Mouse (Mus musculus): ENCODE data around the gene Tent4b. TPM values are rescaled to one million over a fixed set of nuclear protein-coding genes. Genes with fewer than 3 reads are reported as not detected.
A peak's percentile ranks its signal among the peaks of the same experiment; 100 is the strongest.

The Tent4b gene
- total and polyA plus RNA-seq, 2 experiments from 2014 or later: 3.8 to 12.4 TPM

- no peak overlapping the region for H3K27ac ChIP-seq (ENCODE audit: low read depth)
- H3K4me1 ChIP-seq (ENCODE audit: control insufficient read depth, insufficient read depth): peaks cover 11% of the 10 kb centered on the region
- no peak for DNase-seq (ENCODE audit: low spot score)
- H3K4me3 ChIP-seq (ENCODE audit: low read depth, low read length): no peak overlapping the region; the same call in 1 of the 2 replicates
- TF ChIP-seq CTCF (IDR thresholded peaks at IDR 0.05; ENCODE audit: low read depth) (no peak), EP300 (IDR thresholded peaks at IDR 0.05; ENCODE audit: low read depth) (no peak)
- no peaks in the 10 kb centered on the region for H3K36me3 ChIP-seq (replicated peaks; ENCODE audit: control insufficient read depth, insufficient read depth, low read length)
- H3K9me3 ChIP-seq (replicated peaks; ENCODE audit: control insufficient read depth, low read length): no peaks in the 10 kb centered on the region
- peaks cover 10% of the 10 kb centered on the region; the same call in 1 of the 2 replicates for H3K27me3 ChIP-seq (ENCODE audit: control insufficient read depth, insufficient read depth, low read length)
- H3K4me2 ChIP-seq (ENCODE audit: low read depth, low read length): peak overlapping the region; percentile 81
- no peak overlapping the region for H3K9ac ChIP-seq (replicated peaks; ENCODE audit: low read depth, low read length)
- WGBS: 82% methylated on average over 7 of the region's 7 CpGs
- no peak for ATAC-seq (ENCODE audit: insufficient read depth, low read depth)
Observed at GRCm38 (mm10) chr8:88273051-88273430, 74.0 kb downstream of the Tent4b start.

- 84% methylated on average over 5 of the region's 5 CpGs for WGBS
- DNase-seq (ENCODE audit: low spot score) (no peak), ATAC-seq (ENCODE audit: insufficient read depth, low read depth) (no peak)
- Histone ChIP-seq H3K36me3 (replicated peaks; ENCODE audit: control insufficient read depth, insufficient read depth, low read length) (no peaks in the 10 kb centered on the region), H3K27me3 (ENCODE audit: control insufficient read depth, insufficient read depth, low read length) (peaks cover 10% of the 10 kb centered on the region; the same call in 1 of the 2 replicates), H3K4me3 (ENCODE audit: low read depth, low read length) (no peak overlapping the region), H3K9ac (replicated peaks; ENCODE audit: low read depth, low read length) (no peak overlapping the region), H3K4me2 (ENCODE audit: low read depth, low read length) (no peak overlapping the region), H3K9me3 (replicated peaks; ENCODE audit: control insufficient read depth, low read length) (no peaks in the 10 kb centered on the region), H3K4me1 (ENCODE audit: control insufficient read depth, insufficient read depth) (peaks cover 11% of the 10 kb centered on the region), H3K27ac (ENCODE audit: low read depth) (no peak overlapping the region)
- no peak for TF ChIP-seq EP300 (IDR thresholded peaks at IDR 0.05; ENCODE audit: low read depth)
- TF ChIP-seq CTCF (IDR thresholded peaks at IDR 0.05; ENCODE audit: low read depth): no peak
Observed at GRCm38 (mm10) chr8:88274090-88274489, 75.1 kb downstream of the Tent4b start.

GRCm38 (mm10) chr8:88279220-88279619 is 80.2 kb downstream of the Tent4b start:
- TF ChIP-seq CTCF (IDR thresholded peaks at IDR 0.05; ENCODE audit: low read depth) (no peak), EP300 (IDR thresholded peaks at IDR 0.05; ENCODE audit: low read depth) (no peak)
- Histone ChIP-seq H3K36me3 (replicated peaks; ENCODE audit: control insufficient read depth, insufficient read depth, low read length) (no peaks in the 10 kb centered on the region), H3K27me3 (ENCODE audit: control insufficient read depth, insufficient read depth, low read length) (0 out of 2 replicates have a peak, but pooled peaks cover 3% of the 10 kb centered on the region), H3K4me2 (ENCODE audit: low read depth, low read length) (no peak overlapping the region), H3K4me3 (ENCODE audit: low read depth, low read length) (no peak overlapping the region), H3K4me1 (ENCODE audit: control insufficient read depth, insufficient read depth) (0 out of 2 replicates have a peak, but pooled peaks cover 7% of the 10 kb centered on the region), H3K27ac (ENCODE audit: low read depth) (no peak overlapping the region), H3K9me3 (replicated peaks; ENCODE audit: control insufficient read depth, low read length) (no peaks in the 10 kb centered on the region), H3K9ac (replicated peaks; ENCODE audit: low read depth, low read length) (no peak overlapping the region)
- WGBS: 38% methylated on average over 5 of the region's 5 CpGs
- ATAC-seq (ENCODE audit: insufficient read depth, low read depth) (no peak), DNase-seq (ENCODE audit: low spot score) (no peak)

GRCm38 (mm10) chr8:88279670-88280069 is 80.7 kb downstream of the Tent4b start:
- Histone ChIP-seq H3K4me2 (ENCODE audit: low read depth, low read length) (no peak overlapping the region), H3K27ac (ENCODE audit: low read depth) (no peak overlapping the region), H3K9ac (replicated peaks; ENCODE audit: low read depth, low read length) (no peak overlapping the region), H3K4me1 (ENCODE audit: control insufficient read depth, insufficient read depth) (0 out of 2 replicates have a peak, but pooled peaks cover 7% of the 10 kb centered on the region), H3K9me3 (replicated peaks; ENCODE audit: control insufficient read depth, low read length) (no peaks in the 10 kb centered on the region), H3K36me3 (replicated peaks; ENCODE audit: control insufficient read depth, insufficient read depth, low read length) (no peaks in the 10 kb centered on the region), H3K27me3 (ENCODE audit: control insufficient read depth, insufficient read depth, low read length) (0 out of 2 replicates have a peak, but pooled peaks cover 3% of the 10 kb centered on the region), H3K4me3 (ENCODE audit: low read depth, low read length) (no peak overlapping the region)
- no peak for ATAC-seq (ENCODE audit: insufficient read depth, low read depth)
- DNase-seq (ENCODE audit: low spot score): no peak
- TF ChIP-seq EP300 (IDR thresholded peaks at IDR 0.05; ENCODE audit: low read depth) (no peak), CTCF (IDR thresholded peaks at IDR 0.05; ENCODE audit: low read depth) (no peak)
- WGBS: 51% methylated on average over 6 of the region's 6 CpGs

- WGBS: 82% methylated on average over 7 of the region's 7 CpGs
- Histone ChIP-seq H3K9ac (replicated peaks; ENCODE audit: low read depth, low read length) (no peak overlapping the region), H3K4me3 (ENCODE audit: low read depth, low read length) (no peak overlapping the region), H3K9me3 (replicated peaks; ENCODE audit: control insufficient read depth, low read length) (no peaks in the 10 kb centered on the region), H3K4me1 (ENCODE audit: control insufficient read depth, insufficient read depth) (peaks cover 11% of the 10 kb centered on the region), H3K27me3 (ENCODE audit: control insufficient read depth, insufficient read depth, low read length) (0 out of 2 replicates have a peak, but pooled peaks cover 3% of the 10 kb centered on the region), H3K27ac (ENCODE audit: low read depth) (no peak overlapping the region), H3K4me2 (ENCODE audit: low read depth, low read length) (no peak overlapping the region), H3K36me3 (replicated peaks; ENCODE audit: control insufficient read depth, insufficient read depth, low read length) (no peaks in the 10 kb centered on the region)
- DNase-seq (ENCODE audit: low spot score) (no peak), ATAC-seq (ENCODE audit: insufficient read depth, low read depth) (no peak)
- TF ChIP-seq EP300 (IDR thresholded peaks at IDR 0.05; ENCODE audit: low read depth) (no peak), CTCF (IDR thresholded peaks at IDR 0.05; ENCODE audit: low read depth) (no peak)
Observed at GRCm38 (mm10) chr8:88280904-88281303, 81.9 kb downstream of the Tent4b start.

- peak; percentile 72 for DNase-seq (ENCODE audit: low spot score)
- no peak overlapping the region for H3K4me3 ChIP-seq (ENCODE audit: low read depth, low read length)
- peak; percentile 58; the same call in 1 of the 2 replicates for ATAC-seq (ENCODE audit: insufficient read depth, low read depth)
- H3K27me3 ChIP-seq (ENCODE audit: control insufficient read depth, insufficient read depth, low read length): no peaks in the 10 kb centered on the region
- peaks cover 18% of the 10 kb centered on the region for H3K4me1 ChIP-seq (ENCODE audit: control insufficient read depth, insufficient read depth)
- H3K27ac ChIP-seq (ENCODE audit: low read depth): no peak overlapping the region
- no peak overlapping the region for H3K9ac ChIP-seq (replicated peaks; ENCODE audit: low read depth, low read length)
- TF ChIP-seq CTCF (IDR thresholded peaks at IDR 0.05; ENCODE audit: low read depth) (no peak), EP300 (IDR thresholded peaks at IDR 0.05; ENCODE audit: low read depth) (no peak)
- no peaks in the 10 kb centered on the region for H3K36me3 ChIP-seq (replicated peaks; ENCODE audit: control insufficient read depth, insufficient read depth, low read length)
- 39% methylated on average over 8 of the region's 8 CpGs for WGBS
- H3K4me2 ChIP-seq (ENCODE audit: low read depth, low read length): no peak overlapping the region
- H3K9me3 ChIP-seq (replicated peaks; ENCODE audit: control insufficient read depth, low read length): no peaks in the 10 kb centered on the region
Observed at GRCm38 (mm10) chr8:88282684-88283083, 83.7 kb downstream of the Tent4b start.
